In genomic region chr11:96408234-96409010, GRCm38 (mm10) we compare ENCODE assay signal across 8 mouse cellular contexts. TPM values are rescaled to one million over a fixed set of nuclear protein-coding genes. Genes with fewer than 3 reads are reported as not detected.
DNase-seq lines count a peak whose midpoint lies in the region; ATAC-seq and TF ChIP-seq lines count a peak whose summit lies in the region.
"Had no signal": no experiment of that assay in that cellular context is flagged by ENCODE, and none has a peak within 500 bp of the region (broad histone marks: within the 10 kb centered on the region; RNA-seq: fewer than 3 reads in every experiment).

No protein-coding gene starts in this region.

- peak overlapping the region; percentile 48; the same call in 1 of the 2 replicates for H3K9ac ChIP-seq in kidney, postnatal 0 days (ENCODE audit: low read depth, low read length)
- H3K9ac ChIP-seq in intestine, embryonic 14.5 days (ENCODE audit: low read length), result peak overlapping the region; percentile 36; the same call in 1 of the 2 replicates
- no peak overlapping the region for H3K9ac ChIP-seq in neural tube, embryonic 14.5 days (replicated peaks; ENCODE audit: low read depth, low read length)

- TF ChIP-seq CTCF in kidney, postnatal 0 days (IDR thresholded peaks at IDR 0.05; ENCODE audit: low read depth), result no peak

- H3K4me1 ChIP-seq in kidney, postnatal 0 days (replicated peaks; ENCODE audit: insufficient read depth, low read length), result peaks cover 46% of the 10 kb centered on the region
- peaks cover 21% of the 10 kb centered on the region for H3K4me1 ChIP-seq in embryonic facial prominence, embryonic 10.5 days
- H3K4me1 ChIP-seq in intestine, embryonic 14.5 days (replicated peaks; ENCODE audit: control insufficient read depth, insufficient read depth, low read length), result peaks cover 44% of the 10 kb centered on the region
- H3K4me1 ChIP-seq in neural tube, embryonic 14.5 days (ENCODE audit: control insufficient read depth, insufficient read depth, low read length), result peaks cover 5% of the 10 kb centered on the region

- H3K27me3 ChIP-seq in kidney, postnatal 0 days (ENCODE audit: insufficient read depth, low read length), result no peaks in the 10 kb centered on the region
- peaks cover 82% of the 10 kb centered on the region for H3K27me3 ChIP-seq in embryonic facial prominence, embryonic 10.5 days (replicated peaks; ENCODE audit: low read depth, poor library complexity, severe bottlenecking)
- no peaks in the 10 kb centered on the region for H3K27me3 ChIP-seq in intestine, embryonic 14.5 days (replicated peaks; ENCODE audit: control insufficient read depth, insufficient read depth, low read length)
- no peaks in the 10 kb centered on the region for H3K27me3 ChIP-seq in neural tube, embryonic 14.5 days (ENCODE audit: control insufficient read depth, insufficient read depth, low read length)
- H3K27me3 ChIP-seq: Patski had no signal

- WGBS in kidney, postnatal 0 days, result 25% methylated on average over 14 of the region's 14 CpGs
- WGBS in embryonic facial prominence, embryonic 10.5 days, result 47% methylated on average over 14 of the region's 14 CpGs
- 27% methylated on average over 14 of the region's 14 CpGs for WGBS in intestine, embryonic 14.5 days
- 32% methylated on average over 14 of the region's 14 CpGs for WGBS in neural tube, embryonic 14.5 days

- DNase-seq in kidney, postnatal 0 days (ENCODE audit: low spot score), result peak; percentile 93
- DNase-seq in kidney, postnatal 14 days, result no peak
- DNase-seq in embryonic facial prominence, embryonic 10.5 days (ENCODE audit: low spot score), result peak; percentile 23
- no peak for DNase-seq in intestine, embryonic 14.5 days (ENCODE audit: low spot score)
- no peak for DNase-seq in urinary bladder, postnatal 14 days (ENCODE audit: low spot score)
- no peak for DNase-seq in cerebellum, postnatal 4 days (ENCODE audit: low spot score in 2 of 2)

- H3K4me3 ChIP-seq in kidney, postnatal 0 days (replicated peaks; ENCODE audit: low read depth, low read length), result no peak overlapping the region; the same call in 1 of the 2 replicates
- no peak overlapping the region; the same call in 1 of the 2 replicates for H3K4me3 ChIP-seq in embryonic facial prominence, embryonic 10.5 days
- 0 out of 2 replicates have a peak overlapping the region, but pooled peaks have one; percentile 19 for H3K4me3 ChIP-seq in intestine, embryonic 14.5 days (ENCODE audit: low read depth, low read length)
- H3K4me3 ChIP-seq in neural tube, embryonic 14.5 days (ENCODE audit: low read depth, low read length), result no peak overlapping the region

- no peaks in the 10 kb centered on the region for H3K9me3 ChIP-seq in kidney, postnatal 0 days (replicated peaks; ENCODE audit: low read length)
- H3K9me3 ChIP-seq in embryonic facial prominence, embryonic 10.5 days, result no peaks in the 10 kb centered on the region
- 0 out of 2 replicates have a peak, but pooled peaks cover 4% of the 10 kb centered on the region for H3K9me3 ChIP-seq in intestine, embryonic 14.5 days (ENCODE audit: control insufficient read depth, low read length)
- H3K9me3 ChIP-seq in neural tube, embryonic 14.5 days (ENCODE audit: control insufficient read depth, low read length), result no peaks in the 10 kb centered on the region

- peak overlapping the region; percentile 83 for H3K27ac ChIP-seq in kidney, postnatal 0 days
- no peak overlapping the region for H3K27ac ChIP-seq in embryonic facial prominence, embryonic 10.5 days (replicated peaks)
- peak overlapping the region; percentile 63 for H3K27ac ChIP-seq in intestine, embryonic 14.5 days (ENCODE audit: low read depth)
- H3K27ac ChIP-seq in neural tube, embryonic 14.5 days (ENCODE audit: low read depth, low read length), result no peak overlapping the region; the same call in 1 of the 2 replicates

- H3K4me2 ChIP-seq in kidney, postnatal 0 days (ENCODE audit: low read length), result peak overlapping the region; percentile 48
- H3K4me2 ChIP-seq in intestine, embryonic 14.5 days (ENCODE audit: low read length), result peak overlapping the region; percentile 49
- H3K4me2 ChIP-seq in neural tube, embryonic 14.5 days (ENCODE audit: low read depth, low read length), result 0 out of 2 replicates have a peak overlapping the region, but pooled peaks have one; percentile 41

- no peaks in the 10 kb centered on the region for H3K36me3 ChIP-seq in kidney, postnatal 0 days (ENCODE audit: insufficient read depth, low read length)
- H3K36me3 ChIP-seq in embryonic facial prominence, embryonic 10.5 days (replicated peaks), result no peaks in the 10 kb centered on the region
- no peaks in the 10 kb centered on the region for H3K36me3 ChIP-seq in intestine, embryonic 14.5 days (ENCODE audit: control insufficient read depth, insufficient read depth, low read length)
- H3K36me3 ChIP-seq in neural tube, embryonic 14.5 days (ENCODE audit: control insufficient read depth, insufficient read depth, low read length), result no peaks in the 10 kb centered on the region

- ATAC-seq in kidney, postnatal 0 days (replicated peaks; ENCODE audit: low FRiP score, low read depth), result peak; percentile 67
- ATAC-seq in intestine, embryonic 14.5 days (replicated peaks; ENCODE audit: low FRiP score, low TSS enrichment, low read depth), result peak; percentile 47
- ATAC-seq in neural tube, embryonic 14.5 days (ENCODE audit: low read depth), result no peak; the same call in 1 of the 2 replicates

RNA-seq across cellular contexts. Expression of gene Hoxb1, which starts 42.9 kb away (rescaled TPM):
- polyA plus RNA-seq in kidney, postnatal 0 days (2015; fragmentation: Nextera tagmentation; extraction: Ambion mirVana), result 0.13 and 0.37 TPM in 2 replicates
- polyA plus RNA-seq in embryonic facial prominence, embryonic 10.5 days (2016; fragmentation: Nextera tagmentation; extraction: Ambion mirVana), result 1.2 and 7.1 TPM in 2 replicates
- 0.36 and 0.42 TPM in 2 replicates for polyA plus RNA-seq in intestine, embryonic 14.5 days (2014; fragmentation: Nextera tagmentation; extraction: Ambion mirVana)
- 0.62 and 0.96 TPM in 2 replicates for polyA plus RNA-seq in neural tube, embryonic 14.5 days (2014; fragmentation: Nextera tagmentation; extraction: Ambion mirVana)
- polyA plus RNA-seq: Patski had no signal

RNA-seq across cellular contexts. Expression of gene Skap1, which starts 56.0 kb away (rescaled TPM):
- 7.6 and 8.7 TPM in 2 replicates for polyA plus RNA-seq in kidney, postnatal 0 days (2015; fragmentation: Nextera tagmentation; extraction: Ambion mirVana)
- polyA plus RNA-seq in embryonic facial prominence, embryonic 10.5 days (2016; fragmentation: Nextera tagmentation; extraction: Ambion mirVana), result 0.19 and 0.46 TPM in 2 replicates
- 0.87 and 1.7 TPM in 2 replicates for polyA plus RNA-seq in intestine, embryonic 14.5 days (2014; fragmentation: Nextera tagmentation; extraction: Ambion mirVana)
- polyA plus RNA-seq in neural tube, embryonic 14.5 days (2014; fragmentation: Nextera tagmentation; extraction: Ambion mirVana), result 9.5 and 10.8 TPM in 2 replicates

RNA-seq across cellular contexts. Expression of gene Hoxb2, which starts 58.1 kb away (rescaled TPM):
- polyA plus RNA-seq in kidney, postnatal 0 days (2015; fragmentation: Nextera tagmentation; extraction: Ambion mirVana), result 38.0 and 42.3 TPM in 2 replicates
- 5.8 and 17.0 TPM in 2 replicates for polyA plus RNA-seq in embryonic facial prominence, embryonic 10.5 days (2016; fragmentation: Nextera tagmentation; extraction: Ambion mirVana)
- 22.9 and 27.9 TPM in 2 replicates for polyA plus RNA-seq in intestine, embryonic 14.5 days (2014; fragmentation: Nextera tagmentation; extraction: Ambion mirVana)
- 45.2 and 48.5 TPM in 2 replicates for polyA plus RNA-seq in neural tube, embryonic 14.5 days (2014; fragmentation: Nextera tagmentation; extraction: Ambion mirVana)

Comparison
In these comparisons a context has a peak if more than half of its experiments do, and no peak if none do; other contexts are left out.
1. DNase-seq: peak in kidney, postnatal 0 days (single experiment) and embryonic facial prominence, embryonic 10.5 days (single experiment); none in kidney, postnatal 14 days (single experiment), intestine, embryonic 14.5 days (single experiment), urinary bladder, postnatal 14 days (single experiment) and cerebellum, postnatal 4 days (0 of 2).
2. H3K27ac ChIP-seq: peak in kidney, postnatal 0 days (single experiment) and intestine, embryonic 14.5 days (single experiment); none in embryonic facial prominence, embryonic 10.5 days (single experiment) and neural tube, embryonic 14.5 days (single experiment).
3. Peak in every context shown above with its lines, with median percentiles within 50 percentile points of each other: H3K4me2 ChIP-seq.